Mouse (Mus musculus) testis, adult 2 months (tissue): ENCODE measurements around the gene Ush1g.

ENCODE experiments used
- CTCF ChIP-seq: fragments of 200-500 bp; IDR thresholded peaks from 2 replicates; pipeline ENCODE4 v1.5.1; 2012; ENCODE audit warnings: low read depth, mild to moderate bottlenecking, inconsistent platforms, low read length, moderate library complexity; ENCODE audit not compliant: control insufficient read depth, insufficient read depth, insufficient replicate concordance
- POLR2A ChIP-seq: fragments of 200-500 bp; IDR thresholded peaks from 2 replicates; pipeline ENCODE4 v1.6.1; 2012; ENCODE audit warnings: low read depth, mild to moderate bottlenecking, inconsistent platforms, low read length, moderate library complexity; ENCODE audit not compliant: control insufficient read depth

DNA sequence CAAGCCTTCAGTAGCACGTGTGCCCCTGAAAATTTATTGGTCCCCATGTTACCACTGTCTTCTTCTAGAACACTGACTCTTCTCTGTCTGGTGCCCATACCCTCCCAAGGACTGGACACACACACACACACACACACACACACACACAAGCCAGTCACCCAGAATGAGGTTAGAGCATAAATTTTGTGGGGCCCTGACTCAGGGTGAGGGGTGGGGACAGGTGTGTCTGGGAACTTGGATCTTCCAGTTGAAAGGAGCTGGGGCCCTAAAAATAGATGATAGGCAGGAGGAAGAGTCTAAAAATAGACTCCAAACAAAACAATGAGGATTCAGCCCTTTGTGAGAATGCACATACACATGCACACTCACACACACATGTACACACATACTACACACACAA is 13.1 kb downstream of the Ush1g start:
- TF ChIP-seq CTCF (no peak), POLR2A (no peak)
